Mouse (Mus musculus): Measurements from ENCODE around the gene Akt3.

DNA sequence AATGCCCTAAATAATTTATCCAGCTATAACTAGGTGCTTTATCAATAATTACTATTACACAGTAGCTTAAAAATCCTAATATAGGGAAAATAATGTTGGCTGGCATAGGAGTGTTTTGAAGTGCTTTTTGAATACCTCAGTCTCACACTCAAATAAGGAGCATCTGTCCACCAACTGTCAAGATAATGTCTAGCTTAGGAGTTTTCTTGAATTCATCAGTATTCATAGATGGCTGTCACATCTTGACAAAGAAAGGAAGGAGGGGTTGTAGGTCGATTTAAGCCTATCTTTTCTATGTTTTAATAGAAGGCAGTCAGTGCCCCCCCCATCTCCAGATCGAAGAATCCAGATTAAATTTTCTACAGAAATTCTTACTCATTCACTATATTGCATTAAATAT lies 92.7 kb downstream of the Akt3 start:
- TF ChIP-seq E2F4 (IDR thresholded peaks at IDR 0.05; ENCODE audit: insufficient read depth) = no peak
- TF ChIP-seq USF1 (IDR thresholded peaks at IDR 0.05; ENCODE audit: low read depth) = no peak
- TF ChIP-seq MYOD1 (IDR thresholded peaks at IDR 0.05; ENCODE audit: control insufficient read depth in 1 of 3, insufficient read length in 2 of 3, low read depth in 2 of 3) = no peak
- no peak for TF ChIP-seq SRF (IDR thresholded peaks at IDR 0.05; ENCODE audit: control insufficient read depth, insufficient read length, low read depth)
- TF ChIP-seq POLR2A (IDR thresholded peaks at IDR 0.05; ENCODE audit: insufficient read length, low read depth) = no peak
- no peak for TF ChIP-seq MAX (IDR thresholded peaks at IDR 0.05; ENCODE audit: low read depth)

All from myocyte (in vitro differentiated cells).